Mouse (Mus musculus) liver, adult 2 months (tissue): ENCODE data around the gene Pnp2.

ENCODE experiments used
- CTCF ChIP-seq: fragments of 200-500 bp; IDR thresholded peaks from 2 replicates; pipeline ENCODE4 v1.5.1; 2011; ENCODE audit warnings: low read depth, low read length, control low read depth
- POLR2A ChIP-seq: fragments of 200-500 bp; IDR thresholded peaks from 2 replicates; pipeline ENCODE4 v1.6.1; 2011; ENCODE audit warnings: low read length, control low read depth; ENCODE audit not compliant: insufficient read depth; ENCODE audit errors: extremely low read depth

- no peak for TF ChIP-seq POLR2A
- TF ChIP-seq CTCF, result no peak
These were observed 47.7 kb upstream of the Pnp2 start for GRCm38 (mm10) chr14:50908126-50908525.
